Comparison of ENCODE assay signal across 17 mouse cellular contexts in genomic region chr14:124642822-124643221, GRCm38 (mm10).
A peak's percentile ranks its signal among the peaks of the same experiment; 100 is the strongest.
DNase-seq lines count a peak whose midpoint lies in the region; ATAC-seq lines count a peak whose summit lies in the region.
"Had no signal": no experiment of that assay in that cellular context is flagged by ENCODE, and none has a peak within 500 bp of the region (broad histone marks: within the 10 kb centered on the region; RNA-seq: fewer than 3 reads in every experiment).

No protein-coding gene starts in this region.

- DNase-seq in cerebellum, adult 11-12 months: no peak
- DNase-seq in right cerebral cortex, adult 18-20 months: peak; percentile 24
- no peak for DNase-seq in right cerebral cortex, postnatal 36 days (ENCODE audit: low spot score in 2 of 2)
- DNase-seq in cerebellum, postnatal 36 days: peak; percentile 24 to 46
- no peak for DNase-seq in thymus, postnatal 36 days
- no peak for DNase-seq in adipocyte (ENCODE audit: low spot score)
- DNase-seq in layer of hippocampus, adult 9-10 months (ENCODE audit: low spot score): no peak
- DNase-seq: adrenal gland, postnatal 25 days; heart, postnatal 10 days; kidney, adult 9 months; kidney, postnatal 10 days; thymus, postnatal 25 days had no signal

- peak; percentile 45; the same call in 1 of the 2 replicates for ATAC-seq in cerebellum, adult (ENCODE audit: insufficient number of reproducible peaks, low FRiP score, low TSS enrichment)
- ATAC-seq: forebrain, embryonic 15.5 days; intestine, postnatal 0 days; midbrain, embryonic 16.5 days; Patski had no signal

Comparison
In these comparisons a context has a peak if more than half of its experiments do, and no peak if none do; other contexts are left out.
1. DNase-seq: peak in right cerebral cortex, adult 18-20 months (single experiment) and cerebellum, postnatal 36 days (2 of 2); none in cerebellum, adult 11-12 months (single experiment), right cerebral cortex, postnatal 36 days (0 of 2), thymus, postnatal 36 days (0 of 2), adipocyte (single experiment) and layer of hippocampus, adult 9-10 months (single experiment).